Mouse (Mus musculus): ENCODE results near the gene Smyd3.

DNA sequence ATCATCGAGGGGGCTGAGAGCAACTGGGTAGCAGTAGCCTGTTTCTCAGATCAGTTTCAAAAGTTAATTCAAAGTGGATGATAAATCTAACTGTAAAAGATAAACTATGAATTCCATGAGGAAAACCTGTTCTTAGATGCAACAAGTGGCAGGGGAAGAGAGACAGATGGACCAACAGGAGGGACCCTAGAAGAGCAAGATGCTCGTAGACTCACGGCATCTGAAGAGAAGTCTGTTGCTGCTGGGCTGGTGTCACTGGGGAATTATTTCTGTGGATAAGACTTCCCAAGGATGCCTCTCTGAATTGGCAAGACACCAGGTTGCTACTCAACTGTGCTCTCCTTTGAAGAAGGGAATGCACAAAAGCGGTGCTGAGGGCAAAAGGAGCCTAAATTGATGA lies 333.2 kb downstream of the Smyd3 start:
- TF ChIP-seq POLR2A (IDR thresholded peaks at IDR 0.05; ENCODE audit: insufficient read depth, low read depth, low read length) (no peak), CTCF (IDR thresholded peaks at IDR 0.05) (no peak)
